Mouse (Mus musculus) cerebellum, adult 2 months (tissue): ENCODE measurements around the gene Ap3d1. TPM values are rescaled to one million over a fixed set of nuclear protein-coding genes. Genes with fewer than 3 reads are reported as not detected.

Experiments
- DNase-seq, 2 experiments: peaks; one replicate each; pipeline ENCODE4 v3.0.0; 2021
- H3K27ac ChIP-seq: fragments of 200-500 bp; 2 replicates; pipeline ENCODE4 v1.5.1; 2012; ENCODE audit warnings: low read length, control low read depth, inconsistent platforms; ENCODE audit not compliant: insufficient read depth
- H3K27me3 ChIP-seq: fragments of 200-500 bp; 2 replicates; pipeline ENCODE4 v1.6.1; 2012; ENCODE audit warnings: inconsistent platforms, mild to moderate bottlenecking, low read length, moderate library complexity; ENCODE audit not compliant: control insufficient read depth, insufficient read depth
- H3K4me1 ChIP-seq: fragments of 200-500 bp; 2 replicates; pipeline ENCODE4 v1.6.1; 2011; ENCODE audit warnings: low read length; ENCODE audit not compliant: control insufficient read depth, insufficient read depth
- H3K4me3 ChIP-seq: fragments of 200-500 bp; replicated peaks from 2 replicates; pipeline ENCODE3; 2011; ENCODE audit warnings: mild to moderate bottlenecking, low read depth, low read length, control low read depth; ENCODE audit not compliant: insufficient read depth
- CTCF ChIP-seq: fragments of 200-500 bp; IDR thresholded peaks from 2 replicates; pipeline ENCODE4 v1.5.1; 2011; ENCODE audit warnings: low read depth, mild to moderate bottlenecking, control low read depth, low read length, moderate library complexity, borderline replicate concordance; ENCODE audit not compliant: insufficient read depth
- POLR2A ChIP-seq: fragments of 200-500 bp; IDR thresholded peaks from 2 replicates; pipeline ENCODE4 v1.6.1; 2011; ENCODE audit warnings: low read length, control low read depth, borderline replicate concordance; ENCODE audit not compliant: insufficient read depth
- WGBS: fragments of 180-500 bp; shearing (Covaris S2); methylation state at CpG from one replicate; pipeline ENCODE4 v1.1.7; 2018; 5-methylcytosine and 5-hydroxymethylcytosine counted together
- polyA plus RNA-seq: library from polyadenylated mRNA; depleted of rRNA; stranded (reverse); fragments of >200 nt; gene quantifications from 2 replicates; pipeline ENCODE4 v1.2.3, GENCODE M21; 2012

Ap3d1 gene
- polyA plus RNA-seq, 1 experiment: 175 TPM

GRCm38 (mm10) chr10:80766161-80766815 is 24.2 kb upstream of the Ap3d1 start:
- peak overlapping the region; percentile 33; the same call in 1 of the 2 replicates for H3K27ac ChIP-seq
- H3K4me1 ChIP-seq: peaks cover 36% of the 10 kb centered on the region
- no peak for TF ChIP-seq CTCF
- TF ChIP-seq POLR2A: no peak
- WGBS: 48% methylated on average over 10 of the region's 10 CpGs
- DNase-seq: peak; percentile 51 to 59
- H3K27me3 ChIP-seq: no peaks in the 10 kb centered on the region
- H3K4me3 ChIP-seq: no peak overlapping the region

- H3K27ac ChIP-seq: peak overlapping the region; percentile 33; the same call in 1 of the 2 replicates
- H3K4me1 ChIP-seq: peaks cover 41% of the 10 kb centered on the region
- 66% methylated on average over 2 of the region's 2 CpGs for WGBS
- no peaks in the 10 kb centered on the region for H3K27me3 ChIP-seq
- no peak for DNase-seq
- TF ChIP-seq CTCF (no peak), POLR2A (no peak)
- H3K4me3 ChIP-seq: no peak overlapping the region
Measured at GRCm38 (mm10) chr10:80765746-80766145, 23.7 kb upstream of the Ap3d1 start.

DNA sequence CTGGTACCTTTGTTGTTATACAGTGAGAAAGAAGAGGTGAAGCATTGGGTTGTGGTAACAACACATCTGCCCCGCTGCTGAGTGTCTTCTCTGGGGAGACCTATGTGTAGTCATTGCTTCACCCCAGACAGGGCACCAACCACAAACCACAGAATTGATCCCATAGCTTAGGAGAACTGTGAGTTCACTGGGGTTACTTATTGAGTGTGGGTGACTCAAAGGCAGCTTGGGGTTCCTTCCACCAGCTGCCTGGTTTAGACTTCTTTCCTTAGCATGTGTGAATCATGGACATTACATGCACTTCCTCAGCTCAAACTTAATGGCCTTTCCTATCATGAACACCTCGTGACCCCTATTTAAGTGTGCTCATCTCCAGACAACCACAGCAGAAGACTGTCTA is 21.4 kb upstream of the Ap3d1 start:
- Histone ChIP-seq H3K4me3 (no peak overlapping the region), H3K27ac (no peak overlapping the region), H3K4me1 (peaks cover 59% of the 10 kb centered on the region), H3K27me3 (no peaks in the 10 kb centered on the region)
- DNase-seq: no peak
- TF ChIP-seq POLR2A (no peak), CTCF (no peak)
- WGBS: 91% methylated on average over 2 of the region's 2 CpGs

GRCm38 (mm10) chr10:80761821-80762220 is 19.8 kb upstream of the Ap3d1 start:
- Histone ChIP-seq H3K27me3 (no peaks in the 10 kb centered on the region), H3K4me3 (no peak overlapping the region), H3K27ac (no peak overlapping the region), H3K4me1 (peaks cover 75% of the 10 kb centered on the region)
- 43% methylated on average over 3 of the region's 3 CpGs for WGBS
- no peak for DNase-seq
- TF ChIP-seq CTCF (no peak), POLR2A (no peak)

DNA sequence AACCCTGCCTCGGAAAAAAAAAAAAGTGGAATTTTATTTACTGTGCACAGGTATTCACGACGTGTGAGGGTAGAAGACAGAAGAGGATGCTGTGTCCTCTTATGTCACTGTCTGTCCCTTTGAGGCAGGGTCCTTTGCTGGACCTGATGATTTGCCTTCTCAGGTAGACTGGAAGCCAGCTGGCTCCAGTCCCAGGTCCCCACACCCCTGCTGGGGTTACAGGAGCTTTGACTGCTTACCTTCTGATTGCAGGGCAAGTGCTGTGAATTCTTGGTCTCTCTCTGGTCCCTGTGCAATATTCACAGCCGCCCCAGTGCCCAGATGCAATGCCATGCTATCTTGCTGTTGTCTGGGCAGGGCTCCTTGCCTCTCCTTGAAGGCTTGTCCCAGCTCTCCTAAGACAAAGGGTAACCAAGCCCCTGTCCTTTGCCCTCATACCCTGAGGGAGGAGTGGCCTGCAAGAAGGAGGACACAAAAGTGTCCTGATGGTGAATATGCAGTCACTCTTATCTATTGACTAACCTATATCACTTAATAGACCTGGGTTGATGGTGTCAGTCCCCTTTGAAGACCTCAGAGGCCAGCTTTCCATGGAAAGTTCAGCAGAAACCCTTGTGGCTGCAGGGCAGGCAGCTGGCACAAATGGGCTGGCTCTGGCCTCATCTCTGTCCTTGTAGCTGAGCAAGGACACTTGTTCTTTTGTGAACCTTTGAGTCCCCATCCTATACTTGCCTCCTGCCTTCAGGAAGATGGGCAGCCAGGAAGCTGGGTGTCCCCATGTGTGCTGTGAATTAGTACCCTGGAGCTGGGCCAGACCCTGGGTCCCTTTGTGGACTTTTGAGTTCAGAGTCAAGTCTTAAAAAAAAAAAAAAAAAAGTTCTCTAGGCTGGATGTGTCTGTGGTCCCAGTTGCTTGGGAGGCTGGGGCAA is 18.8 kb upstream of the Ap3d1 start:
- peak; percentile 46 to 54 for DNase-seq
- Histone ChIP-seq H3K27me3 (no peaks in the 10 kb centered on the region), H3K4me3 (no peak overlapping the region), H3K4me1 (peaks cover 70% of the 10 kb centered on the region), H3K27ac (no peak overlapping the region; the same call in 1 of the 2 replicates)
- TF ChIP-seq POLR2A: no peak
- no peak for TF ChIP-seq CTCF
- WGBS: 32% methylated on average over 4 of the region's 4 CpGs

- DNase-seq: peak; percentile 51 to 83
- H3K4me3 ChIP-seq: no peak overlapping the region
- H3K27ac ChIP-seq: peak overlapping the region; percentile 32
- TF ChIP-seq POLR2A (no peak), CTCF (no peak)
- WGBS: 17% methylated on average over 7 of the region's 7 CpGs
- H3K27me3 ChIP-seq: no peaks in the 10 kb centered on the region
- peaks cover 53% of the 10 kb centered on the region for H3K4me1 ChIP-seq
Measured at GRCm38 (mm10) chr10:80758651-80759050, 16.6 kb upstream of the Ap3d1 start.

- peak; percentile 62 to 63 for DNase-seq
- TF ChIP-seq CTCF (peak; percentile 34; the same call in 1 of the 2 replicates), POLR2A (no peak)
- Histone ChIP-seq H3K4me3 (peak overlapping the region; percentile 25), H3K4me1 (peaks cover 51% of the 10 kb centered on the region), H3K27ac (peak overlapping the region; percentile 56), H3K27me3 (no peaks in the 10 kb centered on the region)
- 8% methylated on average over 5 of the region's 5 CpGs for WGBS
Measured at GRCm38 (mm10) chr10:80757717-80758116, 15.7 kb upstream of the Ap3d1 start.

GRCm38 (mm10) chr10:80756967-80757366 is 14.9 kb upstream of the Ap3d1 start:
- TF ChIP-seq CTCF (no peak), POLR2A (no peak)
- WGBS: 7% methylated on average over 4 of the region's 4 CpGs

More at GRCm38 (mm10) chr10:80756967-80757366, 14.9 kb upstream of the Ap3d1 start:
- H3K27ac ChIP-seq: peak overlapping the region; percentile 56
- H3K27me3 ChIP-seq: no peaks in the 10 kb centered on the region
- H3K4me3 ChIP-seq: peak overlapping the region; percentile 97
- DNase-seq: peak in 1 of 2 experiments; percentile 52
- peaks cover 54% of the 10 kb centered on the region for H3K4me1 ChIP-seq
